Mouse (Mus musculus) neural tube, embryonic 14.5 days (tissue): Measurements from ENCODE around the gene Thnsl2. TPM values are rescaled to one million over a fixed set of nuclear protein-coding genes. Genes with fewer than 3 reads are reported as not detected.

Experiments
- ATAC-seq: fragments of 200-750 bp; cut with Nextera tagmentation; 2 replicates; pipeline ENCODE4 v1.8.0; 2017; ENCODE audit warnings: low read depth, mild to moderate bottlenecking, moderate TSS enrichment, moderate library complexity
- H3K27ac ChIP-seq: fragments of 300-500 bp; sonication (generic); 2 replicates; pipeline ENCODE4 v1.5.1; 2014; ENCODE audit warnings: low read depth, mild to moderate bottlenecking, control low read depth, low read length, moderate library complexity, mixed read lengths
- H3K27me3 ChIP-seq: fragments of 300-500 bp; sonication (generic); 2 replicates; pipeline ENCODE4 v1.6.1; 2014; ENCODE audit warnings: low read length; ENCODE audit not compliant: control insufficient read depth, insufficient read depth
- H3K36me3 ChIP-seq: fragments of 300-500 bp; sonication (generic); 2 replicates; pipeline ENCODE4 v1.6.1; 2014; ENCODE audit warnings: low read length, mixed read lengths; ENCODE audit not compliant: control insufficient read depth, insufficient read depth
- H3K4me1 ChIP-seq: fragments of 300-500 bp; sonication (generic); 2 replicates; pipeline ENCODE4 v1.6.1; 2014; ENCODE audit warnings: low read length; ENCODE audit not compliant: control insufficient read depth, insufficient read depth
- H3K4me2 ChIP-seq: fragments of 300-500 bp; sonication (generic); 2 replicates; pipeline ENCODE4 v1.6.1; 2014; ENCODE audit warnings: mild to moderate bottlenecking, low read depth, low read length, control low read depth
- H3K4me3 ChIP-seq: fragments of 300-500 bp; sonication (generic); 2 replicates; pipeline ENCODE4 v1.5.1; 2014; ENCODE audit warnings: low read depth, low read length, control low read depth, mixed read lengths
- H3K9ac ChIP-seq: fragments of 300-500 bp; sonication (generic); replicated peaks from 2 replicates; pipeline ENCODE4 v1.6.1; 2014; ENCODE audit warnings: low read depth, mild to moderate bottlenecking, control low read depth, low read length, mixed read lengths
- H3K9me3 ChIP-seq: fragments of 300-500 bp; sonication (generic); 2 replicates; pipeline ENCODE4 v1.6.1; 2016; ENCODE audit warnings: low read length; ENCODE audit not compliant: control insufficient read depth
- WGBS: fragments of 180-500 bp; shearing (Covaris S2); extraction: QIAGEN DNeasy Blood & Tissue Kit; methylation state at CpG from one replicate; pipeline ENCODE4 v1.1.7; 2014; 5-methylcytosine and 5-hydroxymethylcytosine counted together
- polyA plus RNA-seq: library from polyadenylated mRNA; unstranded; fragments of >200 nt; fragmentation: Nextera tagmentation; extraction: Ambion mirVana; gene quantifications from 2 replicates; pipeline ENCODE4 v1.2.1, GENCODE M21; 2014

Thnsl2 gene
- polyA plus RNA-seq, 1 experiment from 2014 or later, result 4.6 TPM

DNA sequence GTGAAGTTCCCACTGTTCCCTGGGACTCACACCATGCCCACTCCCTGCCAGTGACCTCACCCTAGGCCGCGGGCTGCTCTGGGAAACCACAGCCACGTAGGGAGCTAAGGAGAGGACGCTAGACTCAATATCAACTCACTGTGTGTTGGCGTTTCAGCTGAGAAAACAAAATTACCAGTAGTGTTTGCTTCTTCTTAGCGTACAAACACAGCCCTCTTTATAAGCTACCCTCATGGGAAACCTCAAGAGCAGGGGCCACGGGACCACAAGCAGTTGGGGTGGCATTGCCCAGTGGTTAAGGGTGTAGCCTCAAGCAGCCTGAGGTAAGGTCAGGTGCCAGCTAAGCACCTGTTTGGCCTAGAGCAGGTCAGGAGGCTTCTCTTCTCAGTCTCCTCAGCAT is 60.8 kb downstream of the Thnsl2 start:
- WGBS, result 81% methylated on average over 7 of the region's 7 CpGs
- Histone ChIP-seq H3K27ac (no peak overlapping the region), H3K36me3 (no peaks in the 10 kb centered on the region), H3K4me1 (no peaks in the 10 kb centered on the region), H3K9ac (no peak overlapping the region), H3K4me3 (no peak overlapping the region), H3K27me3 (no peaks in the 10 kb centered on the region), H3K4me2 (no peak overlapping the region), H3K9me3 (0 out of 2 replicates have a peak, but pooled peaks cover 2% of the 10 kb centered on the region)
- no peak for ATAC-seq

DNA sequence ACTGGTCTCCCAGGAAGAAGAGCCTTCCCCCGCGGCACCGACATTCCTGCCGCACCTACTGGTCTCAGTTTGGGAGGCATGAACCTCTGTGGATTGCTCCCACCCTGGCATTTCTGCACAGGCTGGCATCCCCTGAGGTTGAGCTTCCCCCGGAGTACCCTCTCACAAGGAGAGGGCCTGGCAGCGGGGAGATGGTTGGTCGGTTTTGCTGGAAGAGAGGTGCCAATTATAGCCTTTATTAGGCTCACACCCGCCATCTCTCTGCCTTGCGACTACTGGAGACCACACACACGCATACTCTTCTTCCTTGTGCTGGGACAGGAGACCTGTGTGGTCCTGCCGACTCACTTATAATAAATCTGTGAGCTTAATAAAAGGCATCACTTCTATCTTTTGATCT is 62.2 kb downstream of the Thnsl2 start:
- Histone ChIP-seq H3K4me3 (no peak overlapping the region), H3K4me2 (no peak overlapping the region), H3K9ac (no peak overlapping the region), H3K36me3 (no peaks in the 10 kb centered on the region), H3K9me3 (0 out of 2 replicates have a peak, but pooled peaks cover under 1% of the 10 kb centered on the region), H3K27ac (no peak overlapping the region), H3K27me3 (no peaks in the 10 kb centered on the region), H3K4me1 (no peaks in the 10 kb centered on the region)
- no peak for ATAC-seq
- WGBS, result 75% methylated on average over 11 of the region's 11 CpGs

DNA sequence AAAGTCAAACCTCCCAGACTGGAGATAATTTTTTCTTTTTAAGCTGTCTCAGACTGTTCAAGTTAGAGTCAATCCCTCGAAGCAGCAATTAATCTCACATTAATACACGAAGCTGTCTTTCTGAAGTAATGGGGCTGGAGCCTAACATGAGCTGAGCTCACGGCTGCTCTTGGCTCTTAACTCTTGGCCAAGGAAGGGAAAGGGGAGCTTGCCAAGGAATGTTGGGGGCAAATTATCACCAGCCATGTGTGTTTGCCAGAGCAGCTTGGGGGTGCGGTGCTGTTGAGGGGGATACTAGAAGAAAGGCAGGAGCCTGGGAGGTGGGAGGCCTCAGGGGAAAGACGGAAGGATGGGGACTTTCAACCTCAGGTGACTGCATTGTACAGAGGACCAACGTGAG is 63.0 kb downstream of the Thnsl2 start:
- Histone ChIP-seq H3K4me1 (no peaks in the 10 kb centered on the region), H3K9me3 (no peaks in the 10 kb centered on the region), H3K4me2 (no peak overlapping the region), H3K27ac (no peak overlapping the region), H3K9ac (no peak overlapping the region), H3K36me3 (no peaks in the 10 kb centered on the region), H3K4me3 (no peak overlapping the region), H3K27me3 (no peaks in the 10 kb centered on the region)
- WGBS, result 71% methylated on average over 6 of the region's 6 CpGs
- ATAC-seq, result no peak

Other genes with a start within 250 kb of the Thnsl2 start
- not detected in 2 replicates for gene Tex37, start 225.5 kb downstream of the Thnsl2 start, polyA plus RNA-seq
- gene Foxi3, start 187.9 kb downstream of the Thnsl2 start, polyA plus RNA-seq, result not detected in 2 replicates
- gene Fabp1, start 55.4 kb upstream of the Thnsl2 start, polyA plus RNA-seq, result not detected in 2 replicates
- 15.7 and 20.8 TPM in 2 replicates for gene Krcc1, start 127.2 kb upstream of the Thnsl2 start, polyA plus RNA-seq
- gene Smyd1, start 177.8 kb upstream of the Thnsl2 start, polyA plus RNA-seq, result 0.27 and 0.50 TPM in 2 replicates
- gene Cd8b1, start 178.3 kb upstream of the Thnsl2 start, polyA plus RNA-seq, result not detected in 2 replicates
- gene Cd8a, start 229.0 kb upstream of the Thnsl2 start, polyA plus RNA-seq, result not detected in 2 replicates